Mouse (Mus musculus) frontal cortex, postnatal 10 days (tissue): ENCODE measurements at regions not wholly inside any gene's neighbourhood (a gene's known extent, or its start where the extent isn't known, plus 50 kb on each side); places are given as distances from the start of the nearest gene placed in this dataset.

Source experiments
- DNase-seq, 2 experiments: peaks; one replicate each; pipeline ENCODE4 v3.0.0; 2022; ENCODE audit warnings: low spot score in 2 of 2, mixed read lengths in 1 of 2

DNA sequence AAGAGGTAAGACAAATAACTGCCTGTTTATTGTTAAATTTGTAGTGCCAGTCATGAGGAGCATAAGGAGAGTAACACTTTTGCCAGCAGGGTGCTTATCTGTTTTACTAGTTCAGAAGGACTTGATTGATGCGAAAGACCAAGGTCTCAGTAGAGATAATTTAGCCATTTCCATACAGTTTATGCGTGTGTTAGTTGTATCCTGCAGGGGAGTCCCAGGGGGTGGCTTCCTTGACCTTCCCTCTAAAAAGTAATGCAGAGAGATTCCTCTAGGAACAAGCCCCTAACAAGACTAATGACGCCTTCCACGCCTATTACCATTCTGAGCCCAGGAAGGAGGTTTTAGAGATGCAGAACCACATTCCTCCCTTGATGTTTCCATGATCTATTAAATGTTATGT, 192.6 kb upstream of the Gm49339 start:
- DNase-seq = no peak

DNA sequence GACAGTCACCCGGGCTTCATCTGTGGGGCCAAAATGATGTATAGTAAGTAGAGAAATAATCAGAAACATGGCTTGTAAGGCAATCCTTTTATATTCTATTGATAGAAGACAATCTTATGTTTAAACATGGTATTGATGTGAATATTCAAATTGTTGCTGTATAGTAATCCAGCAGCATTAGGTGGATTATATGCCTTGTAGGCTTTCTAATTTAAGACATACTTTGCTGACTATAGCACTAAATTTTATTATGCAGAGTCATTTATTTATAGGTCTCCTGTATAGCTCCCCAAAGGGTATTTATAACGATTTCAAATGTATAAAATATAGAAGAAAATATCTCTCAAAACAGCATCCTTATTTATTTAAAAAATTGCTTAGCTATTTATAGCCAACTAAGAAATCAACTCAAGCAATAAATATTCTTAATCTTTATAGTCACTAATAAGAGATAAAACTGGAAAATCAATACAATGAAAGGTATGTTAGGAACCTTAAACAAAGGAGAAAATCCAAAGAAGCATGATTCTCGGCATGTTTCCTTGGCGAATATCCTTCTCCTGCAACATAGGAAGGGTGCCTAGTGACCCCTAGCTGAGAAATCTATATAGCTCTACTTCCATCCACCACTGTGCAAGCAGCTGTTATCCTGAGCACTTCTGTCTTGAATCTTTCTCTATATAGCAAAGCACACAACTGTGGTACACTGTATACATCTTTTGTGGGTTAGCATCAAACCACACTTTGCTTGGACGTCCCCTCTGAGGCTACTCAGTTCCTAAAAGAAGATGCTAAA, 188.8 kb upstream of the Gm49339 start:
- DNase-seq = no peak

DNA sequence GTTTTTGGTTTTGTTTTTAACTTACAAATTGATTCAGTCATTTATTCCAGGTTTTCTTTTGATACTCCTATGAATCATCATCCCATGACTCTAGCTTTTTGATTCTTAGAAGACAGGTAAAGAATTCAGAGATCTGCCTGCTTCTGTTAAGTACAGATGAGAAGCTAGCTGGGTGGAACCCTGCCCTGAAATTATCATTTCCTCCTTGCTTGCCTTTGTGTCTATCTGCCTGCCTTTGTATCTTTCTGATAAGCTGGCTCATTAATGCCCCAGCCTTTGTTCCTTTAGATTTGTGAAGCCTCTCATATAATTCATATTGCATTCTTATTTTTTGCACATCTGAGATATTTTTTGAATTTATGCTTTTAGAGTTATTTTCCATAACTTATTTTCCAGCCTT, 167.6 kb upstream of the Gm49339 start:
- no peak for DNase-seq

DNA sequence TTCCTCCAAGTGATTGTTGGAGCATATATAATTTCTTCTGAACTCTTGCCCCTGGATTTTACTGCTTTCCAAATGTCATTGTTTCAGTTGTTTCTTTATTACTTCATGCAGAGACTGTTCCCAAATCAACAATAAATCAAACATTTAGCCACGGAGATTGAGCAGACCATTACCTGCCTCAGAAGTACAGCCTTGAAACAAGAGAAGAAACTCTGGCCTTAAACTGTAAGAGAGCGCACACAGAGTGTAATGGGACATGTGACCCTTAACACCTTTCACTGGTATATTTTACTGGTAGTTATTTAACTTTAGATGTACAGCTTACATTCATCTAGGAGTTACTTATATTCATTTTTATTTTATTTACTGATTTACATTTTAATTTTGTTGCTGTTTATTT, 160.2 kb upstream of the Gm49339 start:
- DNase-seq = no peak

DNA sequence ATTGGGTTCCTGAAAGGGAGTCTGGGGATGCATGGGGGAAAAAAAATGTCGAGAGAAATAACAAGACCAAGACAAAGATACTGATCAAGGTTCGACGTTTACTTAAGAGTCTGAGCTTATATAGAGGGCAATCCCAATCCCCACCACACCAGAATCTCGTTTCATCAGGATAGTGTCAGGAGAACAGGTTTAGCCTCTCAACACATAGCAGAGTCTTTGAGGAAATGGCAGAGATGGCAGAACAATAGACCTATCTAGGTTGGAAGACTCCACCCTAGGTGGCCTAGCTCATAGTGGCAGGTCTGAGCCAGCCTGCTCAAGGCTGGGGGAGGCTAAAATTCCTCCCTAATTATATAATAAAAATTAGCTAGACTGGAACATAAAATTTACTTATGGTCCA, 151.6 kb upstream of the Gm49339 start:
- no peak for DNase-seq

DNA sequence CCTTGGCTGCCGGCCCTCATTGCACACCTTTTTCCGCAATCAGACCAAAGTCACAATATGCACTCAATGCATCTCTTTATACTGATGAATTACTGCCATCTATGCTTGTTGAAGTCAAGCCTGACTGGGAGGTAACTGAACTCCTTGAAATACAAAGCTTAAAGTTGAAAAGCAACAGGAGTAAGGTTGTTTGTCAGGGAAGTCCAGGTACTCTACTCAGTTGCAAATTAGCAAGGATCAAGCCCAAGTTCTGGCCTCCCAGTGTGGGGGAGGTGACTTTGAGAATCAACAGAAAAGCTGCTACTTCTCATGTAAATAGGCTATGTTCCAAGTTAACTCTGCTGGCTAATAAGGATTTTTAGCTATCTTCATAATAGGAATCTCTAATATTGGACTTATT, 151.0 kb upstream of the Gm49339 start:
- DNase-seq = no peak
